10 mouse cellular contexts compared by ENCODE assay signal in genomic region chr8:119496848-119497247, GRCm38 (mm10). TPM values are rescaled to one million over a fixed set of nuclear protein-coding genes. Genes with fewer than 3 reads are reported as not detected.
DNase-seq lines count a peak whose midpoint lies in the region; ATAC-seq and TF ChIP-seq lines count a peak whose summit lies in the region.
"Had no signal": no experiment of that assay in that cellular context is flagged by ENCODE, and none has a peak within 500 bp of the region (broad histone marks: within the 10 kb centered on the region; RNA-seq: fewer than 3 reads in every experiment).

No protein-coding gene starts in this region.

- 29% methylated on average over 6 of the region's 6 CpGs for WGBS in forebrain, embryonic 11.5 days
- 32% methylated on average over 6 of the region's 6 CpGs for WGBS in forebrain, embryonic 14.5 days

- peak; percentile 66 for DNase-seq in forebrain, embryonic 11.5 days (ENCODE audit: low spot score)
- no peak for DNase-seq in forebrain, embryonic 14.5 days (ENCODE audit: low spot score)
- DNase-seq in testis, postnatal 14 days (ENCODE audit: low spot score): no peak
- DNase-seq in frontal cortex, postnatal 36 days (ENCODE audit: low spot score in 2 of 2): peak; percentile 31 to 37
- DNase-seq in layer of hippocampus, adult 11-12 months (ENCODE audit: low spot score): peak; percentile 64

- TF ChIP-seq POLR2A in testis, adult 2 months (IDR thresholded peaks at IDR 0.05; ENCODE audit: control insufficient read depth, low read depth, low read length): no peak

- TF ChIP-seq CTCF in testis, adult 2 months (IDR thresholded peaks at IDR 0.05; ENCODE audit: control insufficient read depth, insufficient read depth, insufficient replicate concordance, low read depth, low read length): peak; percentile 62; the same call in 1 of the 2 replicates

- no peaks in the 10 kb centered on the region for H3K9me3 ChIP-seq in forebrain, embryonic 11.5 days (ENCODE audit: control insufficient read depth, low read length)
- H3K9me3 ChIP-seq in forebrain, embryonic 14.5 days (replicated peaks; ENCODE audit: control insufficient read depth, low read length): no peaks in the 10 kb centered on the region

- H3K36me3 ChIP-seq in forebrain, embryonic 11.5 days (ENCODE audit: control insufficient read depth, insufficient read depth, low read length): no peaks in the 10 kb centered on the region
- no peaks in the 10 kb centered on the region for H3K36me3 ChIP-seq in forebrain, embryonic 14.5 days (ENCODE audit: control insufficient read depth, insufficient read depth, low read length)
- no peaks in the 10 kb centered on the region for H3K36me3 ChIP-seq in testis, adult 2 months (ENCODE audit: control insufficient read depth, insufficient read depth, low read length)

- no peak overlapping the region for H3K9ac ChIP-seq in forebrain, embryonic 11.5 days (ENCODE audit: low read length)
- no peak overlapping the region for H3K9ac ChIP-seq in forebrain, embryonic 14.5 days (ENCODE audit: low read length)

- no peak overlapping the region for H3K27ac ChIP-seq in forebrain, embryonic 11.5 days (ENCODE audit: low read depth, low read length)
- H3K27ac ChIP-seq in forebrain, embryonic 14.5 days (ENCODE audit: low read depth, low read length): no peak overlapping the region
- no peak overlapping the region for H3K27ac ChIP-seq in testis, adult 2 months (ENCODE audit: control insufficient read depth, insufficient read depth, low read depth, low read length)
- H3K27ac ChIP-seq: macrophage had no signal

- H3K4me1 ChIP-seq in forebrain, embryonic 11.5 days (replicated peaks; ENCODE audit: control insufficient read depth, insufficient read depth, low read length): no peaks in the 10 kb centered on the region
- H3K4me1 ChIP-seq in forebrain, embryonic 14.5 days (ENCODE audit: control insufficient read depth, insufficient read depth, low read length): no peaks in the 10 kb centered on the region
- no peaks in the 10 kb centered on the region for H3K4me1 ChIP-seq in testis, adult 2 months (ENCODE audit: control insufficient read depth, insufficient read depth, low read length)

- H3K4me3 ChIP-seq in forebrain, embryonic 11.5 days (ENCODE audit: low read depth, low read length): no peak overlapping the region
- H3K4me3 ChIP-seq in forebrain, embryonic 14.5 days (ENCODE audit: low read depth, low read length): no peak overlapping the region
- H3K4me3 ChIP-seq in testis, adult 2 months (ENCODE audit: control insufficient read depth, low read depth, low read length): no peak overlapping the region

- no peak for ATAC-seq in forebrain, embryonic 11.5 days (replicated peaks; ENCODE audit: low FRiP score)
- no peak for ATAC-seq in forebrain, embryonic 14.5 days
- peak; percentile 57 for ATAC-seq in neutrophil, adult 5-6 weeks (ENCODE audit: extremely low read depth, insufficient number of reproducible peaks, low FRiP score, poor library complexity, severe bottlenecking)
- no peak for ATAC-seq in activated CD4-positive, CD25-positive, alpha-beta regulatory T cell, adult 4 months

- H3K27me3 ChIP-seq in forebrain, embryonic 11.5 days (ENCODE audit: control insufficient read depth, insufficient read depth, low read length): peaks cover 3% of the 10 kb centered on the region; the same call in 1 of the 2 replicates
- H3K27me3 ChIP-seq in forebrain, embryonic 14.5 days (replicated peaks; ENCODE audit: control insufficient read depth, insufficient read depth, low read length): no peaks in the 10 kb centered on the region
- H3K27me3 ChIP-seq in testis, adult 2 months (ENCODE audit: control insufficient read depth, insufficient read depth, low read length): no peaks in the 10 kb centered on the region

- H3K4me2 ChIP-seq in forebrain, embryonic 11.5 days (ENCODE audit: low read depth, low read length, severe bottlenecking): no peak overlapping the region
- no peak overlapping the region for H3K4me2 ChIP-seq in forebrain, embryonic 14.5 days (ENCODE audit: low read length)

RNA-seq across cellular contexts. Expression of gene Slc38a8, which starts 4.7 kb away (rescaled TPM):
- 0.13 TPM in 1 of 2 replicates, not detected in the other for polyA plus RNA-seq in forebrain, embryonic 11.5 days (2014; fragmentation: Nextera tagmentation; extraction: Ambion mirVana)
- polyA plus RNA-seq in forebrain, embryonic 14.5 days (2014; fragmentation: Nextera tagmentation; extraction: Ambion mirVana): not detected in 2 replicates
- polyA plus RNA-seq in testis, adult 2 months (2012; rRNA removed): 1.3 and 1.4 TPM in 2 replicates
- not detected in 2 replicates for total RNA-seq in neutrophil, adult 5-6 weeks (2017)
- not detected for polyA plus RNA-seq in activated CD4-positive, CD25-positive, alpha-beta regulatory T cell, adult 4 months (2017; shearing (Covaris generic))
- total RNA-seq: gastrocnemius, adult 8-10 months had no signal
- polyA plus RNA-seq: macrophage had no signal

RNA-seq across cellular contexts. Expression of gene Necab2, which starts 50.3 kb away (rescaled TPM):
- 15.3 and 18.3 TPM in 2 replicates for polyA plus RNA-seq in forebrain, embryonic 11.5 days (2014; fragmentation: Nextera tagmentation; extraction: Ambion mirVana)
- 16.9 and 19.5 TPM in 2 replicates for polyA plus RNA-seq in forebrain, embryonic 14.5 days (2014; fragmentation: Nextera tagmentation; extraction: Ambion mirVana)
- 14.8 and 16.0 TPM in 2 replicates for polyA plus RNA-seq in testis, adult 2 months (2012; rRNA removed)
- total RNA-seq in neutrophil, adult 5-6 weeks (2017): not detected in 2 replicates
- not detected for polyA plus RNA-seq in activated CD4-positive, CD25-positive, alpha-beta regulatory T cell, adult 4 months (2017; shearing (Covaris generic))
- polyA plus RNA-seq: macrophage had no signal

Comparison
In these comparisons a context has a peak if more than half of its experiments do, and no peak if none do; other contexts are left out.
1. DNase-seq: peak in forebrain, embryonic 11.5 days (single experiment), frontal cortex, postnatal 36 days (2 of 2) and layer of hippocampus, adult 11-12 months (single experiment); none in forebrain, embryonic 14.5 days (single experiment) and testis, postnatal 14 days (single experiment).
2. RNA of gene Necab2, which starts 50.3 kb away (polyA plus RNA-seq): 16.9 to 19.5 TPM in forebrain, embryonic 14.5 days, 15.3 to 18.3 TPM in forebrain, embryonic 11.5 days and 14.8 to 16.0 TPM in testis, adult 2 months; not detected in activated CD4-positive, CD25-positive, alpha-beta regulatory T cell, adult 4 months; every median in the first group is over 10 times any median in the second.